Mouse (Mus musculus) liver, embryonic 16.5 days (tissue): ENCODE measurements around the gene Alg13. TPM values are rescaled to one million over a fixed set of nuclear protein-coding genes. Genes with fewer than 3 reads are reported as not detected.

ENCODE experiments used
- ATAC-seq: fragments of 200-750 bp; cut with Nextera tagmentation; 2 replicates; pipeline ENCODE4 v1.8.0; 2017; ENCODE audit warnings: low read depth, mild to moderate bottlenecking, moderate number of reproducible peaks, moderate library complexity
- H3K27ac ChIP-seq: fragments of 300-500 bp; sonication (generic); 2 replicates; pipeline ENCODE4 v1.5.1; 2014; ENCODE audit warnings: mild to moderate bottlenecking, low read length
- H3K27me3 ChIP-seq: fragments of 300-500 bp; sonication (generic); 2 replicates; pipeline ENCODE4 v1.6.1; 2014; ENCODE audit warnings: low read depth, low read length, mixed read lengths; ENCODE audit not compliant: control insufficient read depth, insufficient read depth
- H3K36me3 ChIP-seq: fragments of 300-500 bp; sonication (generic); 2 replicates; pipeline ENCODE4 v1.6.1; 2014; ENCODE audit warnings: mild to moderate bottlenecking; ENCODE audit not compliant: control insufficient read depth, insufficient read depth
- H3K4me1 ChIP-seq: fragments of 300-500 bp; sonication (generic); 2 replicates; pipeline ENCODE4 v1.6.1; 2014; ENCODE audit warnings: low read depth, low read length, mixed read lengths; ENCODE audit not compliant: control insufficient read depth
- H3K4me2 ChIP-seq: fragments of 300-500 bp; sonication (generic); 2 replicates; pipeline ENCODE4 v1.6.1; 2014; ENCODE audit warnings: low read depth, low read length, mixed read lengths
- H3K4me3 ChIP-seq: fragments of 300-500 bp; sonication (generic); 2 replicates; pipeline ENCODE4 v1.5.1; 2014; ENCODE audit warnings: low read depth, mild to moderate bottlenecking, low read length
- H3K9ac ChIP-seq: fragments of 300-500 bp; sonication (generic); 2 replicates; pipeline ENCODE4 v1.6.1; 2014; ENCODE audit warnings: low read depth, low read length
- H3K9me3 ChIP-seq: fragments of 300-500 bp; sonication (generic); replicated peaks from 2 replicates; pipeline ENCODE4 v1.6.1; 2016; ENCODE audit warnings: low read length; ENCODE audit not compliant: control insufficient read depth
- WGBS: fragments of 180-500 bp; shearing (Covaris S2); extraction: QIAGEN DNeasy Blood & Tissue Kit; methylation state at CpG from one replicate; pipeline ENCODE4 v1.1.7; 2014; ENCODE audit not compliant: insufficient replicate concordance; 5-methylcytosine and 5-hydroxymethylcytosine counted together
- polyA plus RNA-seq: library from polyadenylated mRNA; unstranded; fragments of >200 nt; fragmentation: Nextera tagmentation; extraction: Ambion mirVana; gene quantifications from 2 replicates; pipeline ENCODE4 v1.2.1, GENCODE M21; 2015

Gene Alg13
- polyA plus RNA-seq, 1 experiment from 2014 or later, result 7.2 TPM

DNA sequence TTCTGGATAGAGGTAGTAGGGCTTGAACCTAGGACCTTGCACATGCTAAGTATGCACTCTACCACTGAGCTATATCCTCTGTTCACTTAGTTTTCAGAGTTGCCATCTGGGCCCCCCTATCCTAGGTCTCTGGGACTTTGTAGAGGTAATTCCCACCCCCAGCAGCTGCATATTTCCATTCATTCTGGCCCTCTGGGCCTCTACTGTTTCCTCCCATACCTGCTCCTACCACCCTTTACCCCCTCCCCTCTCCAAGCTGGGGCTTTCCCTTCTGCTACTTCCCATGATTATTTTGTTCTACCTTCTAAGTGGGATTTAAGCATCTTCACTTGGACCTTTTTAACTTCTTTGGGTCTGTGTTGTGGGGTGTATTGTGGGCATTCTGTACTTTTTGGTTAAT, 7.8 kb downstream of the Alg13 start:
- Histone ChIP-seq H3K27ac (no peak overlapping the region), H3K4me2 (no peak overlapping the region), H3K4me1 (no peaks in the 10 kb centered on the region), H3K9ac (no peak overlapping the region), H3K36me3 (no peaks in the 10 kb centered on the region), H3K4me3 (no peak overlapping the region), H3K9me3 (no peaks in the 10 kb centered on the region), H3K27me3 (no peaks in the 10 kb centered on the region)
- ATAC-seq, result no peak

DNA sequence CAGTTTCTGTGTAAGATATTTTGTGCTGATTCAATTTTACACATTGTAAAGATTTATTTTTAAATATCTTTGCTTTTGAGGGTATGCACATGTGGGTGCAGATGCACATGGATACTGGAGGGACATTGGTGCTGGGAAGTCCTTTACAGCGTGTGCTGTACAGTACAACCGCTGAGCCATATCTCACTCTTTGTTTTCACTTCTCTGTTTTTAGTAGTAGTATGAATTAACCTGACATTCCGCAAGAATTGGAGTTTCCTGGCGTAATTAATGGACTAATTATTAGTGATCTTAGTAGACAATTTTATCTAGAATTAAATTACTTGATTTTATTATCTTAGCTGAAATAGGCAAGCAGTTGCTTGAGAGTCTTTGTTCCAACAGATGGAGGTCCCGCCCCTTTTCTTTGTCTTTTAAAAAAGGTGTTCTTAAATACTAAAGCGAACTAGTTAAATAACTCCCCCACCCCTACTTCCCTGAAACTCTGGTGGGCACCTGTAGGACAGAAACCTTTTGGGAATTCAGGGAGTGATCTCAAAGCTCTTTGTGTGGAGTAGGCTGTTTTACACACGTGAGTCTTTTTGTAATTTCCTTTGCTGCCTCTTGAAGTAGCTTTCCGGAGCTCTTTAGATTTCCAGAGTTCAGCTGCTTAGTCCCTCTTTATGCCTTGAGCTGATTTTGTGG, 17.9 kb downstream of the Alg13 start:
- Histone ChIP-seq H3K36me3 (no peaks in the 10 kb centered on the region), H3K4me3 (no peak overlapping the region), H3K4me2 (no peak overlapping the region), H3K27ac (no peak overlapping the region), H3K9me3 (no peaks in the 10 kb centered on the region), H3K27me3 (no peaks in the 10 kb centered on the region), H3K9ac (no peak overlapping the region), H3K4me1 (no peaks in the 10 kb centered on the region)
- no peak for ATAC-seq
- WGBS, result 64% methylated on average over 8 of the region's 8 CpGs

DNA sequence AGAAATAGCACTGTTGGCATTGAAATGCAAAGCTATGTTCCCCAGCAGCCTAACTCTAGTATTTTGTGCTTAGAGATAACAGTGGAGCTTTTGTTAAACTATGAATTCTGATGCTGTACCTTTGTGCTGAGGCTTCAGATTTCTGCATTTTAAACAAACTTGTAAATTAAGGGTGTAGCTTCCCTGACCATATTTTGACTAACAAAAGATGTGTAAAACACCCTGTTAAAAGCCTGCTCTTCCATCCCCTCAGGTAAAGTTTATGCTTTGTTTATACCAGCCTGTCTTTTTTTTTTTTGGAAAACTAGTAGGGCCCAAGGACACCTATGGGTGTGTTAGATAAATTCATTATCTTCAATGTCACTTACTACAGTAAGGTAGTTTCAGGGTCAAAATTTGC, 20.3 kb downstream of the Alg13 start:
- Histone ChIP-seq H3K4me2 (no peak overlapping the region), H3K4me1 (no peaks in the 10 kb centered on the region), H3K36me3 (no peaks in the 10 kb centered on the region), H3K4me3 (no peak overlapping the region), H3K27ac (no peak overlapping the region), H3K9ac (no peak overlapping the region), H3K27me3 (no peaks in the 10 kb centered on the region), H3K9me3 (no peaks in the 10 kb centered on the region)
- ATAC-seq, result no peak

DNA sequence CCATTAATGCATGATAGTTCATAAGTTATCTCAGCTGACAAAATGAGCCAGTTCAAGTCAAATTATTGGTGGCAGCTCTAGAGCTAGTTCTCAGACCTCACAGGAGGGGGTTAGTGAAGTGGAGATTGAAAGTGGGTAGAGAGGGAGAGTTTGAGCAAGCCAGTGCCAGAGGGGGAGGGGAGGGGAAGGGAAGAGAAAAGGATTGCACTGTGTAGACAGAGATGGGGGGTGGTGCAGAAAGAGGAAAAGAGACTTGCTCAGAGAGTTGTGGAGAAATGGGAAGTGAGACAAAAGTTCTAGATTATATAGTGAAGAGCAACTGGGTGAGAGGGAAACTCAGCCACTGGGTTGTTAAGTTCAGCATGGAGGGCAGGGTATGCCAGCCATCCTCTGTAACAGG, 20.8 kb downstream of the Alg13 start:
- no peak for ATAC-seq
- H3K4me1 ChIP-seq, result no peaks in the 10 kb centered on the region
- no peak overlapping the region for H3K9ac ChIP-seq

DNA sequence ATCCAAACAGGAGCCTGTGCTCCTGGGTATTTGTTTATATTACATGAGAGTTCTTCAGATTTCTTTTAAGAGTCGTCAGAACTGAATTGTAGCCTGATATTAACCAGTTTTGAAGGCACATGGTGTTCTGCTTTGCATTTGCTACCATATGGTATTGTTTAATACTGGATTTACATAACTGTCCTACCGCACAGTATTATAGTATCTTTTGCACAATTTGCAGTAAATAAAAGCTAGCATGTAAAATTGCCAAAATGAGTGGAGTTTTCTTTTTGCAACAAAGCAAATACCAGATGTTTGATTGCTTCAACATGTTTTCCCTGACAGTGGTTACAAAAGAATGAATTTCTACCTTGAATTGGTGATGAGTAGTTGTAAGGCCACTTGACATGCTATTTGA, 56.6 kb downstream of the Alg13 start:
- H3K9me3 ChIP-seq, result no peaks in the 10 kb centered on the region
- H3K4me1 ChIP-seq, result no peaks in the 10 kb centered on the region
- no peaks in the 10 kb centered on the region for H3K27me3 ChIP-seq
- 60% methylated on average over 2 of the region's 2 CpGs for WGBS
- H3K36me3 ChIP-seq, result no peaks in the 10 kb centered on the region
- H3K27ac ChIP-seq, result no peak overlapping the region
- H3K4me2 ChIP-seq, result no peak overlapping the region
- no peak overlapping the region for H3K4me3 ChIP-seq
- no peak overlapping the region for H3K9ac ChIP-seq
- no peak for ATAC-seq

More for the DNA sequence above, 20.8 kb downstream of the Alg13 start:
- no peaks in the 10 kb centered on the region for H3K27me3 ChIP-seq
- H3K27ac ChIP-seq, result no peak overlapping the region
- H3K4me2 ChIP-seq, result no peak overlapping the region
- H3K9me3 ChIP-seq, result no peaks in the 10 kb centered on the region
- H3K36me3 ChIP-seq, result no peaks in the 10 kb centered on the region
- H3K4me3 ChIP-seq, result no peak overlapping the region

GRCm38 (mm10) chrX:144403526-144403925, 85.9 kb downstream of the Alg13 start:
- ATAC-seq, result no peak
- Histone ChIP-seq H3K4me3 (no peak overlapping the region), H3K9ac (no peak overlapping the region), H3K9me3 (no peaks in the 10 kb centered on the region), H3K27me3 (no peaks in the 10 kb centered on the region), H3K4me1 (no peaks in the 10 kb centered on the region), H3K4me2 (no peak overlapping the region), H3K36me3 (no peaks in the 10 kb centered on the region), H3K27ac (no peak overlapping the region)
- WGBS, result 31% methylated on average over 7 of the region's 7 CpGs

DNA sequence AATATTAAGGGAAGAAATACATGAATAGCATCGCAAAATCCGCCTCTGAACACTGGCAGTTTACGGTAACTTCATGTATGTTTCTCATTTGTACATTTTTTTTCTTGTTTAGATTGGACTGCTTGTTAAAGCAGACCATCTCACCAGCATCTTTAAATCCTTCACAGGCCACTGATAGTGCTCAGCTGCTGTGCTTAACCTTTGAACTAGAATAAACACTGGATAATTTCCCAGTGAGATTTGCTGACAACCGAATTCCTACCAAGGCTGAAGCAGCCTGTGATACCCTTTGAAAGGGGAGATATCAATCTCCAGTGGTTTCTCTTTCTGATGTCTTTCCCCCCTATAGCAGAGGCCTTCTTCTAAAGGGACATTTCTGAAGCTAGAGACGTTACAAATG, 90.4 kb downstream of the Alg13 start:
- Histone ChIP-seq H3K4me3 (no peak overlapping the region), H3K36me3 (no peaks in the 10 kb centered on the region), H3K27ac (no peak overlapping the region), H3K9ac (no peak overlapping the region), H3K4me2 (no peak overlapping the region), H3K27me3 (no peaks in the 10 kb centered on the region), H3K4me1 (no peaks in the 10 kb centered on the region), H3K9me3 (no peaks in the 10 kb centered on the region)
- WGBS, result 63% methylated on average over 5 of the region's 5 CpGs
- no peak for ATAC-seq

DNA sequence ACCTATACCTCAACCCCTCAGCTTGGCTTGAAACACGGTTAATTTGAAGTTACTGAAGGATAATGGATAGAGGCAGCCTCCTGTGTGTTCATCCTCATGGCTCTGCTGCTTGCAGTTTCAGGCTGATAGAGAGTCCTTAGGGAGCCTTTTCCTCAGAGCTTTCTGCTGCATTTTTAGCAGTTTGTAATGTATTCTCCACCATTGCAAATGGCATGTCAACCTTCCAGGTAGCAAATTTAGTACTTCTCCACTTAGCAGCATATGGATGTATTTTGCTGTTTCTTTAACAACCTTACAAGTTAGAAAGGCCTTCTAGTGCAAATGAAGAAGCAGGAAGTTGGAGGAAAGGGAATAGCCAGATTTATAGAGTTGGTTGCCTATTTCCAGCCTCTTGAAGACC, 102.7 kb downstream of the Alg13 start:
- H3K4me1 ChIP-seq, result no peaks in the 10 kb centered on the region
- no peak overlapping the region for H3K27ac ChIP-seq
- ATAC-seq, result no peak
- no peaks in the 10 kb centered on the region for H3K27me3 ChIP-seq
- no peak overlapping the region for H3K9ac ChIP-seq
- no peaks in the 10 kb centered on the region for H3K36me3 ChIP-seq
- 45% methylated on average over 1 of the region's 1 CpGs for WGBS
- no peak overlapping the region for H3K4me2 ChIP-seq
- no peaks in the 10 kb centered on the region for H3K9me3 ChIP-seq
- H3K4me3 ChIP-seq, result no peak overlapping the region

DNA sequence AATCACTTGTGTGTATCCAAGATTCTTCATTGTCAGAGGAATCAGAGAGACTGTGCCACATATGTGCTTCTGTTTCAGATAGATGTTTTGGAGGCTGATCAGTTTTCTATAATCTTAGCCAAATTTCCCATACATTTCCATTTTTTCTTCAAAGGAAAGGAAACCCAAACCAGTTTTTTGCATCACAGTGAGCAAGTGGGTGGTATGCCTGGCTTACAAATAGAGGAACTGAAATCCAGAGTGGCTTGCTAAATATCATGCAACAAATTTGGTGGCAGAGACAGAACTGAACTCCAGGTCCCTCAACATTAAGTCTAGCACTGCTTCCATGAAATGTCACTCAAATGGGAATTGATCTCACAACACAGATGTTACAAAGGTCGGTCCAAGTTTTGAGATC, 103.5 kb downstream of the Alg13 start:
- H3K4me3 ChIP-seq, result no peak overlapping the region
- no peak for ATAC-seq
- no peaks in the 10 kb centered on the region for H3K36me3 ChIP-seq
- no peak overlapping the region for H3K4me2 ChIP-seq
- no peaks in the 10 kb centered on the region for H3K9me3 ChIP-seq
- no peak overlapping the region for H3K27ac ChIP-seq
- no peak overlapping the region for H3K9ac ChIP-seq
- WGBS, result 67% methylated on average over 1 of the region's 1 CpGs
- no peaks in the 10 kb centered on the region for H3K27me3 ChIP-seq
- H3K4me1 ChIP-seq, result no peaks in the 10 kb centered on the region
